Mouse (Mus musculus) left cerebral cortex, postnatal 14 days (tissue): ENCODE results near the gene Dnhd1. TPM values are rescaled to one million over a fixed set of nuclear protein-coding genes. Genes with fewer than 3 reads are reported as not detected.
A peak's percentile ranks its signal among the peaks of the same experiment; 100 is the strongest.
"Not testable (repeated sequence)": the region's sequence is repeated elsewhere in the genome, so short reads cannot be mapped to it uniquely, and the experiment has no call there.

Source experiments
- DNase-seq, 2 experiments: peaks; one replicate each; pipeline ENCODE4 v3.0.0; 2021 to 2022; ENCODE audit warnings: low spot score in 2 of 2, mixed read lengths in 1 of 2
- intact Hi-C: fragments of 180-260 bp; cut with DNase I; formaldehyde crosslinking; loops from one replicate; pipeline ENCODE4 v1.15.1; 2025
- total RNA-seq, 2 experiments: library from RNA; stranded (reverse); gene quantifications; 2 replicates each; pipeline ENCODE4 v1.2.3; 2021

Gene Dnhd1
- total RNA-seq, 2 experiments from 2014 or later: 4.9 to 5.0 TPM

DNA sequence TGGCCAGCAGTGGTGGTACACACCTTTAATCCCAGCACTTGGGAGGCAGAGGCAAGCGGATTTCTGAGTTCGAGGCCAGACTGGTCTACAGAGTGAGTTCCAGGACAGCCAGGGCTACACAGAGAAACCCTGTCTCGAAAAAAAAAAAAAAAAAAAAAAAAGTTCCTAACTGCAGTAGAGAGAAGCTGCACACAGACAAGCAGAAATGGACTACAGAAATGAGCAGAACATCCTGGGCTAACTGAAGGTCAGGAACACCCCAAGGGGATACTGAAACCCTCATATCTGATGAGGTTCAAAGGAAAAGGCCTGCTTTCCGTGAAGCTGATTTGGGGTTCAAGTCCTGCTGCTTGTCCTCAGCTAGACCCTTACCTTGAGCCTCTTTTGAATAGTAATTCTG is 84.8 kb downstream of the Dnhd1 start:
- not testable (repeated sequence) for DNase-seq
- intact Hi-C loops: loop anchor here (10.0 kb wide), 2 partner anchors 91 to 181 kb away; partner anchors contain the start of genes Arfip2, Gm45799, Smpd1 and Timm10b

DNA sequence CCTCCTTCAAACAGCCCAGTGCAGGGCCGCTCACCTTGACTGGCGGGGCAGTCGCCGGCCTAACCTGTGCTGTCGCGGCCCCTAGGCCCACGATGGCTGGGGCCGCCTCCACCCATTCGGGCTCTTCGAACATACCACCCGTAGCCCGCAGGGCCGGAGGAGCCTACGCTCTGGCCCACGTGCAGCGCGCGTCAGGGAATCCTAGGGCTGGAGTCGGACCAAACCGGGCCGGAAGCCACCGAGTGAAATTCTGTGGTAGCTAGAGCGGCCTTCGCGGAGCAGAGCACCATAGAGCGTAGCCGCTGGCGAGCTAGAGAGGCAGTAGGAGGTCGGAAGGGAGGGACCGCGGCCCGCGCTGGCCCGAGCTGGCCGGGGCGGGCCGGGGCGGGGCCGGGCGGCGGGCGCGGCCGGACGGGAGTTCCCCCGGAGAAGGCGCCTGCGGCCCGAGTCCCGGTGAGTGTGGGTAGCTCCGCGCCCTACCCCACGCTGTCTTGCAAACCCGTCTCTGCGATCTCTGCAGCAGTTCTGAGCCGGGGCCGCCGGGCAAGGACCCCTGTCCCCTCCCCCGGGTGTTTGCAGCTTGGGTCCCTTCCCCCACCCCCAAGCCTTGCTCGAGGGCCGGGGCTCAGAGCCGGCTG is 85.8 kb downstream of the Dnhd1 start, which contains the start of gene Ilk:
Gene Ilk, plus strand, starts transcription at position 329 of the 638 bp plus-strand sequence.
- intact Hi-C loops: loop anchor here (2.0 to 10.0 kb wide), 3 partner anchors 74 to 182 kb away; partner anchors contain the start of genes Arfip2, Gm45799, Mrpl17 and Smpd1
- DNase-seq: peak; percentile 91 to 93

DNA sequence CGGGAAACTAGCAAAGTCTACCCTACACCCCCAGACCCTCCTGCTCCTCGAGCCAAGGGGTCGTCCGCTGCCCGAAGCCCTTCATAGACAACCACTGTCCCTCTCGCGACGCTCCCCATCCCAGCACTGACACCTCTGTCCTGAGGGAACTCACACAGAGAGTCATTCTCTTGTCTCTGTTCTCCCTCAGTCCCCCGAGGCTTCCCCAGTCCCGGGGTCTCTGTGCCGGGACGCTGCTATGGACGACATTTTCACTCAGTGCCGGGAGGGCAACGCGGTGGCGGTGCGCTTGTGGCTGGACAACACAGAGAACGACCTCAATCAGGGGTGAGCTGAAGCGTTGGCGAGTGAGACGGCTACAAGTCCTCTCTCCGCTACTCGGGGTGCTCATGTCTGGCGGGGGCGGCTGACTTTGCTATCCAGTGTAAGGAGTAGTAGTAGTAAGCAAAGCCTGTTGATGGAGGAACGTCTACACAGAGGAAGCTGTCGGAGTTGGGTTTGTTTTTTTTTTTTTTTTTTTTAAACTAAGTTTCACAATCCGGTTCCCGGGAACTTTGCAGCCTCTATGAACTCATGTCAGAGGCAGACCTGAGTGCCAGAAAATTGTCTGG is 86.4 kb downstream of the Dnhd1 start, which contains the start of gene Rrp8:
Gene Rrp8, minus strand, starts transcription at position 475 of the 611 bp plus-strand sequence.
- DNase-seq: no peak
- intact Hi-C loops: loop anchor here (2.0 to 10.0 kb wide), 3 partner anchors 74 to 182 kb away; partner anchors contain the start of genes Arfip2, Gm45799, Mrpl17 and Smpd1

GRCm38 (mm10) chr7:105737648-105738047 is 87.0 kb downstream of the Dnhd1 start:
- intact Hi-C loops: loop anchor here (2.0 to 10.0 kb wide), 3 partner anchors 73 to 183 kb away; partner anchors contain the start of genes Arfip2, Gm45799, Mrpl17 and Smpd1
- DNase-seq: no peak

GRCm38 (mm10) chr7:105738286-105738685 is 87.7 kb downstream of the Dnhd1 start:
- intact Hi-C loops: loop anchor here (10.0 kb wide), 2 partner anchors 93 to 183 kb away; partner anchors contain the start of genes Arfip2, Gm45799, Smpd1 and Timm10b

DNA sequence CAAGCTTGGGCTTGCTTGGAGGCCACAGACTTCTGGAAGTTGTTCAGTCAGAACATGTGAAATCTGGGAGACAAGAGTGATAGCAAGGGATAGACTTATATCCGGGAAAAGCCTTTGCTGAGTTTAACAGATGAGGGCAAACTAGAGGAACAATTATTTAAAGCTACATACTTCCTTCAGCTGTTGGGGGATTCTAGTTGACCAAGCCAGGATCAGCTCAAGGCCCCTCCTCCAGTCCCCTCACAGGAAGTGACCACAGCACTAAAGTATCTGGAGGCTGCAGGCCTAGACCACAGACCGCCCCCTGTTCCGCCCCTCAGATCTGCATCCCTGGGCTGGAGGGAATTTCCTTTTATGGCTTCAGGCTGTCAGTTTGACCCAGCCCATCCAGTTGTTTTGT is 88.3 kb downstream of the Dnhd1 start:
- intact Hi-C loops: loop anchor here (10.0 kb wide), 2 partner anchors 94 to 184 kb away; partner anchors contain the start of genes Arfip2, Gm45799, Smpd1 and Timm10b
- no peak for DNase-seq

More at GRCm38 (mm10) chr7:105738286-105738685, 87.7 kb downstream of the Dnhd1 start:
- no peak for DNase-seq

GRCm38 (mm10) chr7:105740089-105740795 is 89.6 kb downstream of the Dnhd1 start:
- no peak for DNase-seq
- intact Hi-C loops: no loop called here

- intact Hi-C loops: no loop called here
- DNase-seq: no peak
Observed at GRCm38 (mm10) chr7:105740851-105741250, 90.2 kb downstream of the Dnhd1 start.

DNA sequence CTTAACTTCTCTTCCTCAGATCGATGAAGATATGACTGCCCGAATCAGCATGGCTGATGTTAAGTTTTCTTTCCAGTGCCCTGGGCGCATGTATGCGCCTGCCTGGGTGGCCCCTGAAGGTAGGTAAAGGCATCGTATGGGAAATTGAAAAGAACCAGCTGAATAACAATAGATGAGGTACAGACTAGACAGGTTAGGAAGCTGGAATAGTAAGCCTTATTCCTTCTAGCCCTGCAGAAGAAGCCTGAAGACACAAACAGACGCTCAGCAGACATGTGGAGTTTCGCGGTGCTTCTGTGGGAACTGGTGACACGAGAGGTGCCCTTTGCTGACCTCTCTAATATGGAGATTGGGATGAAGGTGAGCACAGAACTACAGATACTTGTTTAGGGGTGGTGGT is 91.4 kb downstream of the Dnhd1 start:
- no peak for DNase-seq
- intact Hi-C loops: no loop called here

DNA sequence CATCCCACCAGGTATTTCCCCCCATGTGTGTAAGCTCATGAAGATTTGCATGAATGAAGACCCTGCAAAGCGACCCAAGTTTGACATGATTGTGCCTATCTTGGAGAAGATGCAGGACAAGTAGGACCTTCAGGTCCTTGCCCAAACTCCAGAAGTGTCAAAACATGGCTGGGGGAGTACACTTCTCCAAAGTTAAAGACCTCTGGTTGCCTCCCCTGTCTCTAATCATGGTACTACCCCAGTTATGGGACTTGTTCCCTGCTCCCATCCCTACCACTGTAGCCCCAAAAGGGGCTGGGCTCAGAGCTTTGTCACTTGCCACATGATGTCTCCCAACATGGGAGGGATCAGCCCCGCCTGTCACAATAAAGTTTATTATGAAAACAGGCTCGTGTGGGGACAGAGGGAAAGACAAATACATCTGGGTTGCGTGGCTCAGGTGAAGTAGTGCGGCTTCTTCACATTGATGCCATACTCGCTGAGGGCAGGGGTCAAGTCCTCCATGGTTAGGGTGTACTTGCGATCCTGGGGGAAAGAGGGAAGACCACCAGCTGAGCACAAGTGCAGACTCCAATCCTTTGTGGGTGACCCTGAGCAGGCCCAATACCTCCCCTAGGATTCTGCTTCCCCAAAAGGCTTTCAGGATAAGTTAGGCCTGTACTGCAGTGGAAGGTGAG is 92.0 kb downstream of the Dnhd1 start:
- DNase-seq, intact Hi-C loops: not testable (repeated sequence)

- DNase-seq, intact Hi-C loops: not testable (repeated sequence)
Observed at GRCm38 (mm10) chr7:105743246-105743925, 92.8 kb downstream of the Dnhd1 start.

- peak; percentile 84 to 87 for DNase-seq
- intact Hi-C loops: no loop called here
Observed at GRCm38 (mm10) chr7:105743926-105744590, 93.4 kb downstream of the Dnhd1 start, which contains the start of gene Taf10. TSS of gene Taf10 (minus strand) at chr7:105744361.

GRCm38 (mm10) chr7:105747776-105748175 is 97.1 kb downstream of the Dnhd1 start:
- DNase-seq: no peak
- intact Hi-C loops: no loop called here

DNA sequence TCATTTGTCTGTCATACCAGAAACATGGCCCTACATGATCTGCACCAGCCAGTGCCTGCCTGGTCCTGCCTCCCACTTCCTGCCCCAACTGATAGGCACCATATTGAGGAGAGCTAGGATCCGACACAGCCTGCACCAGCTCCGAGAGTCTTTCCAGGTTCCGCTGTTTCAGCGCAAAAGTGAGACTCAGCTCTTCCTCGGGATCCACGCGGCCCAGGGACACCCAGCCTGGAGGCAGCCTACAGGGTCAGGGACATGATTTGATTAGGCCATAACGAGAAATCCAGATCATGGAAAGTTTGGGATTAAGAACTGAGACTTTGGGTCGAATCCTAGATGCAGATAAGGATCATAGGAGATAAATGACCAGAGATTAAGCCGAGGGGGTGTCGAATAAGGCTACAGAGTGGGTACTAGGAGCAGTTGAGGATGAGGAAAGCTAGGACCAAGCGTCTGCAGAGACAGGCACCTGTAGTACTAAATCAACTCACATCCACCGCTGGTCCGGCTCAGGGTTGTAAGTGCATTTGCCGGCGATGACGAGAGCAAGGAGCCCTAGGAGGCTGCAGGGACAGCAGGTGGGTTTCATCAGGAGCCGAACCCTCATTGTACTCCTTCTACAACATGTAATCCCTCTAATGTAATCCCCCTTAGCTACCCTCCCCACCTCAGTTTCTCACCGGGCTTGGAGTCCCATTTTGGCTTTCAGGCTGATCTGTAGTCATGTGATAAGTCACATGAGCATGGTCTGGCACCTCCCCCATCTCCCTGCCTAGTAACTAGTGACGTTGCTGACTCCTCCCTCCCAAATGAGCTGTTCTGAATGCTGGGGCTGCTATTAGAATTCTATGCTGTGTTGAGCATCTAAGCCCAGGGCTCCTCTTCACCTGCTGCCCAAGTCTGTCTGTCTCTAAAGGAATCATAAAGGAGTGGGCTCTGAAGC is 101.1 kb downstream of the Dnhd1 start, which contains the start of gene Tpp1:
Gene Tpp1, minus strand, starts transcription at position 745 of the 943 bp plus-strand sequence.
- intact Hi-C loops: loop anchor here (5.0 kb wide), 1 partner anchor 114 kb away; no protein-coding TSS in a partner anchor

DNA sequence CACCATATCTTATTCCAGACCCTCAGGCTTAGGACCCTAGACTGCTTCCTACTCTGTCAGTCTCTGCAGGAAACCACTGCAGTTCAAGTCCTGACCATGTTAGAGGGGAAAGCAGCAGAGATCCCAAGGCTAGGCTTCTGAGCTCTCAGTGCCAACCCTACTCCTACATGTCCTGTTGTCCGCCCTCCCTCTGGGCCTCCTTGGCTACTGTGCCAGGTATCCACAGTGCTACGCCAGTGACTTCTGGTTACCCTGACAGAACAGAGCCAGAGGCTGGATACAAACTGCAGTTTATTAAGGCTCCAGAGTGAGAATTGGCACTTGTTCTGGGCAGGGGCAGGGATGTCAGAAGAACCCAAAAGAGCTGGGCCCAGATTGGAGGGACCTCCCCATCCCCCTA is 102.1 kb downstream of the Dnhd1 start:
- intact Hi-C loops: loop anchor here (5.0 kb wide), 1 partner anchor 115 kb away; no protein-coding TSS in a partner anchor
- no peak for DNase-seq

More for the DNA sequence above, 101.1 kb downstream of the Dnhd1 start, which contains the start of gene Tpp1:
- DNase-seq: peak; percentile 94 to 98

DNA sequence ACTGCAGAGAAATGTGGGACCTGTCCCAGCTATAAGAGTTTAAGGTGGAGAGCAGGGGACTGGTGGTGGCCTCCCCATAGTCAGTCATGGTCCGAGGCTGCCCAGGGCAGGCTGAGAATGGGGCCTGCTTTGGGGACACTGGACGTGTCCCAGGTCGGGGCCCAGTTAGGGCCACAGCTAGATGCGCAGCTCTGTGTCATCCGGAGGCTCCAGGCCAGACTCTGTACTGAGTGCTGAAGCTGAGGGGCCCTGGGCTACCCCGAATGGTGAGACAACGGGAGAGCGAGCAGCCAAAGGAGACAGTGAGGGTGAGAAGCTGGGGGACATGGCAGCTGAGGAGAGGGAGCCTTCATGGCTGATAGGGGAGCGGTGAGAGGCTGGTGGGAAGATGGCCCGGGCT is 102.7 kb downstream of the Dnhd1 start:
- intact Hi-C loops: loop anchor here (5.0 kb wide), 1 partner anchor 116 kb away; no protein-coding TSS in a partner anchor
- no peak for DNase-seq
